Mouse (Mus musculus): ENCODE results near the gene Gm49369.

- TF ChIP-seq CTCF (IDR thresholded peaks at IDR 0.05; ENCODE audit: low read depth): no peak
- TF ChIP-seq EP300 (IDR thresholded peaks at IDR 0.05; ENCODE audit: low read depth): no peak
Observed at GRCm38 (mm10) chr7:142379186-142379585, 3.3 kb downstream of the Gm49369 start.
